Mouse (Mus musculus): Measurements from ENCODE around the gene Gm28308.

DNA sequence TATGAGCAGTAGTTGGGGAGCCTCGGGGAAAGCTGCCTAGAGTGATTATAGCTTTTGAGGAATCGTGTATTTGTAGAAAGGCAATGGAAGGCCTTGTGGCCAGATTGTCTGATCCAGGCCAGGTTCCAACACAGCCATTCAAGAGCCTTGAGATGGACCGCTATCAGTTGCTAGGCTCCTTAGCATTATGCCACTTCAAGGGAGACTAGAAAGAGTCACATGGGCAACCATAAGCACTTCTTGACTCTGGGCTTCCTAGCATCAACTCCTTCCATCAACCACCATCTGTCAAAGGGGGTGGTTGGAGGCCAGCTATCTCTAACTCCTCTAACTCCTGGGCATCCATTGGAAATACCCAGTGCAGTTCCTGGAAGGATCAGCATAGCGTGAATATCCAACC is 36.7 kb upstream of the Gm28308 start:
- TF ChIP-seq CTCF (IDR thresholded peaks at IDR 0.05; ENCODE audit: extremely low read depth, insufficient read depth, insufficient read length, insufficient replicate concordance) (no peak), POLR2A (IDR thresholded peaks at IDR 0.05; ENCODE audit: low read depth, low read length) (no peak)
